Mouse (Mus musculus) embryo, embryonic 9.5 days (tissue): ENCODE data around the gene Cabp4.

Source experiments
- DNase-seq: peaks from one replicate; pipeline ENCODE4 v3.0.0-alpha.2; 2017; ENCODE audit errors: extremely low spot score

Gene Cabp4

GRCm38 (mm10) chr19:4143759-4144268 is at the start of gene Cabp4:
Gene Cabp4, minus strand, starts transcription at chr19:4144033.
- no peak for DNase-seq

DNA sequence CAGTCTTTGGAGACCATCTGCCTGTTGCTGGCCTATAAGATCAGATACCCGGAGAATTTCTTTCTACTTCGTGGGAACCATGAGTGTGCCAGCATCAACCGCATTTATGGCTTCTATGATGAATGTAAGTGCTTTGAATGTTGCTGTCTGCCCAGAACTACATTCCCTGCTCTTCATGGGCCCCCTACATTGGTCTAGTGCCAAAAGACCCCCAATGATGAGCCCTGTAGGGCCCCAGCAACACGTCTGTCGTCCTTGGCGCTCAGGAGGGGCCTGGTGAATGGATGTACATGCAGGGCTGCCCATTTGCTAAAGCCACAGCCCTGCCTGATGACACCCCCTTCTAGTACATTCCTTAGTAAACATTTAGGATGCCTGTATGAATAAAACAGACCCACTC is 49.3 kb upstream of the Cabp4 start:
- no peak for DNase-seq

GRCm38 (mm10) chr19:4192251-4192985 is 48.6 kb upstream of the Cabp4 start:
- DNase-seq, result no peak

DNA sequence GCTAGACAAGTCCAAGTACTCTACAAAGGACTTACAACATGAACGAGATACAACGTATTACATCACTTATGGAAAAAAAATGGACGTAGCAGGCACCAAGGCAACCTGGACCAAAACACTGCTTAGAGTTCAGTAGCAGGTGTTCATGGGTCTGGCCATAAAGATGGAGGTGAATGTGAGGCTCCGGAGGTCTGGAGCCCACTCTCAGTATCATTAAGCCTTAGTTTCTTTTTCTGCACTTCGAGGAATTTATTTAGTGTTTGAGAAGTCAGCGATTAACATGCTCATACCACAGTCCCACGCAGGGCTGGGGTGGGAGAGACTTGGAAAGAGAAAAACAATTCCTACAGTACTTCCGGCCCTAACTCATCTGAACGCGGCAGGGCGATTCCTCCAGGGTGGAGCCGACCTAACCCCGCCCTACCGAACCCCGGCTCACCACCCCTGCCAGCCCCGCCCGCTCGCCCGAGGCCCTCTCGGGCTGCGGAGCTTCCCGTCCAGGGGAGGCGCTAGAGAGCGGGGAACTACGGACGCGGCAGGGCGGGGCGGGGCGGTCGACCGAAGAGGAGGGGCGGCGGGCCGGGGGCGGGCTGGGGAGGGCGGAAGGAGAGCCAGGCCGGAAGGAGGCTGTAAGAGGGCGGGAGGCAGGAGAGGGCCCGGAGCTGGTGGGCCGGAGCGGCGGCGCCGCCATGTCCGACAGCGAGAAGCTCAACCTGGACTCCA is 47.9 kb upstream of the Cabp4 start, which contains the start of gene Ppp1ca:
Gene Ppp1ca (plus strand): TSS at position 538 of the 723 bp plus-strand sequence.
- peak; percentile 98 for DNase-seq

- DNase-seq, result no peak
Measured at GRCm38 (mm10) chr19:4190831-4191334, 47.0 kb upstream of the Cabp4 start, which contains the start of gene Tbc1d10c. Gene Tbc1d10c, minus strand, starts transcription at chr19:4191284.

DNA sequence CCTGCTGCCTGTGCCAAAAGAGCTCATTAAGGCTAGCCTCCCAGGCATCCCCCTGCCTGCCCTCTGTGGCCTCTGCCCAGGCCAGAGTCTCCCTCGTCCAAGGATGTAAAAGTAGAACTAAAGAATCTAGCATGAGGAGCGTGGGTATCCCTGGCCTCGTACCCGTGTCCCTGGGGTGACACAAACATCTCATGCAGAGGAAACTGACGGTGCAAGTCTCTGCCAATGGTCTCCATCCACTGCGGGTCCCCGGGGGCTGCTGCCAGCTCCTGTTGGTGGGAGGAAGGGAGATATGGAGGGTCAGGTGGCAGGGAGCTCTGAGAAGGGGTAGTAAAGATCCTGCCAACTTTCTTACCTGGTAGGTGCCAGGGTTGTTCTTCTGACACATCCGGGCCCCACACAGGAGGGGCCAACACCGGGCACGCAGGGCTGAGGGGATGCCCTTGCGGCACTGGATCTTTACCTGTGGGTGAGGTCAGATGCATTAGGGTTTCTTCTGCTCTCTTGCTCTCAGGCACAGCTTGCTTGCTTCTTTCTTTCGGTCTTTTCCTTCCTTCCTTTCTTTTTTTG is 45.3 kb upstream of the Cabp4 start:
- DNase-seq, result no peak

- no peak for DNase-seq
Measured at GRCm38 (mm10) chr19:4187303-4187702, 43.5 kb upstream of the Cabp4 start.

- DNase-seq, result no peak
Measured at GRCm38 (mm10) chr19:4184976-4185975, 41.4 kb upstream of the Cabp4 start.

- no peak for DNase-seq
Measured at GRCm38 (mm10) chr19:4183689-4184088, 39.9 kb upstream of the Cabp4 start.

DNA sequence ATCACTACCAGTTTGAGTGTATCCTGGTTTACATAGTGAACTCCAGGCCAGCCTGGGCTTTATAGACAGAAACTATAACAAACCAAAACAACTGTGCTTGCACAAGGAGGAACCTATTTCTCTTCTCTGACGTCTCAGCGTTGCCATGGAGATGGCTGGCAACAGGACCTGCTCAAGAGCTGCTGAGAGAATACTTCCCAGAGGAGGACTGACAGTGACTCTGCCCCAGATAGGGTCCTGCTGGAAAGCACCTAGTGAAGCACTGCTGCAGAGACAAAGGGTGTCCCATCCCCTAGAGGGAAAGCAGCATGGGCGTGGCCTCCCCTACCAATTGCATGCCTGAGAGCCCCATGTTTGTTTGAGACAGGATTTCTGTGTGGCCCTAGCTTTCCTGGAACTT is 38.1 kb upstream of the Cabp4 start:
- DNase-seq, result no peak

DNA sequence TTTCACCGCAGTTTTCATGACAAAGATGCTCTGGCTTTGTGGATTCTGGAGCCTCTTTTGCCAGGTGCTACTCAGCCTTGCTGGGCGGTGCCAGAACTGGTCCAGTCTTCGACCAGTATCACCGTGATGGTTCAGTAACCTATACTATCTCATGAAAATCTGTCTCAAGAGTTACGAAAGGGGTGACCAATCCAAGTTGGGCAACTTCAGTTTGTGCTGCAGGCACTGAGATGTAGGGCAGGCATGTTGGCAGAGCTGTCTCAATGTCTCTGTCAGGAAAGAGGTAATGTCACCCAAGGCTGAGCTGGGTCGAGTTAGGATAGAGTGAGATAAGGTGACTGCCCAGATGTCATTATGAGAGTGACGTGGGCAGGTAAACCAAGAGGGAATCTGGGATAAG is 36.6 kb upstream of the Cabp4 start:
- no peak for DNase-seq

DNA sequence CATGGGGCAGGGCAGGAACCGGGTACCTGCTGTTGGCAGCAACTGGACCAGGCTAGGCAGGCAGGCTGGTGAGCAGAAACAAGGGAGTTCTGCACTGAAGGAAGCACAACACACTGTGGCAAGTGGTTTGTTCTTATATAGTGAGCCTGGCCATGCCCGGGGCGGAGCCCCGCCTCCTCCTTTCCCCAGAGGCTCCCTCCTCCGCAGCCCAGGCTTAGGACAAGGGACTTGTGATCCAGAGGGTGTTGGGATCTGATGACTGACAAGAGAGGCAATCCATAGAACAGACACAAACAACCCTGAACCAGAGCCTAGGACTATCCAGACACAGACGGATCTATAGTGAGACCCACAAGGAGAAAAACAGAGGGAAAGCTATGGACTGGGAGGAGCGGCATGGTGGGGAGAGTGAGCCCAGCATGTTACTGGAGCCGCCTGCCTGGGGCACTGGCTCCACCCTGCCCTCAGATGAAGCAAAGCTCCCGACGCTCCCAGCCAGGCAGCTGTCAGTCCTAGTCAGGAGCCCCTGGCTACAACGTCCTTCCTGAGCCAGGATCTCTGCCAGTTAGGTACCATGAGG is 31.6 kb upstream of the Cabp4 start, which contains the start of gene Carns1:
Gene Carns1 (minus strand): TSS at position 112 of the 580 bp plus-strand sequence.
- no peak for DNase-seq

GRCm38 (mm10) chr19:4172925-4173324 is 29.1 kb upstream of the Cabp4 start:
- no peak for DNase-seq

DNA sequence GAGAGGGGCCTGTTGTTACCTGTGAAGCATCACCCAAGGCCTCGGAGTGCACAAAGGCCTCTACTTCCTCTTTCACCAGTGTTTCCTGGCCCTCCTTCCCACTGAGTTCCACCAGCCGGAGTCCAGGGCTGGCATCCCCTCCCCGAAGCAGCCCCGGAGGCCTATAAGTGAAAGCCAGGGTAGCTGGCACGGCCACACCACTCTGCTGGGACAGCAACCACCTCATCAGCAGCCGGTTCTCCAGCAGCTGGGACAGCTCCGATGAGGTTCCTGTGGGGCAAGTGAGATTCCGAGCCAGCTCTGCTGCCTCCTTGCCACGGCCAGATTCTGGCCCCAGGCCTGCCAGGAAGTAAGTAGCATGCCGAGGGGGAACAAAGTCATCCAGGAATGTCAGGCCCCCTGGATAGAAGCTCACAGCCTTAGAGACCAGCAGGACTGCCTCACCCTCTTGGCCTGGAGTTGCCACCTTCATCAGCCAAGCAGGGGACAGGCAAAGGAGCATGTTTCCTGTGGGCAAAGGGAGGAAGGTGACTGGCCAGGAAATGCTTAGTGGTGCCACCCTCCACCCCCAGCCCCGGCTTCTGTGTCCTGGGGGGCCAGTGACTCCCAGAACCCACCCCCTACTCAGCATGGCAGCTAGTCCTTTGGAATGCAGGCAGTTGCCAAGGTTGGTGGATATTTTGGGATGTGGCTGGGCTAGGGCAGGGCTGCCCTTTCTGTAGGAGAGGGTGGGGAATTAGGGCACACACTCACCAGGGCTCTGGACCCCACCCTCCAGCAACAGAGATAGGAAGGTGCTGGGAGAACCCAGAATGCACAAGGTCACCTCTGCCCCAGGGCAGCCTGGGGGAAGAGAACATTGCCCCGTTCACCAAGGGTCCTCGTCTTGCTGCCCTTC is 27.8 kb upstream of the Cabp4 start:
- no peak for DNase-seq

DNA sequence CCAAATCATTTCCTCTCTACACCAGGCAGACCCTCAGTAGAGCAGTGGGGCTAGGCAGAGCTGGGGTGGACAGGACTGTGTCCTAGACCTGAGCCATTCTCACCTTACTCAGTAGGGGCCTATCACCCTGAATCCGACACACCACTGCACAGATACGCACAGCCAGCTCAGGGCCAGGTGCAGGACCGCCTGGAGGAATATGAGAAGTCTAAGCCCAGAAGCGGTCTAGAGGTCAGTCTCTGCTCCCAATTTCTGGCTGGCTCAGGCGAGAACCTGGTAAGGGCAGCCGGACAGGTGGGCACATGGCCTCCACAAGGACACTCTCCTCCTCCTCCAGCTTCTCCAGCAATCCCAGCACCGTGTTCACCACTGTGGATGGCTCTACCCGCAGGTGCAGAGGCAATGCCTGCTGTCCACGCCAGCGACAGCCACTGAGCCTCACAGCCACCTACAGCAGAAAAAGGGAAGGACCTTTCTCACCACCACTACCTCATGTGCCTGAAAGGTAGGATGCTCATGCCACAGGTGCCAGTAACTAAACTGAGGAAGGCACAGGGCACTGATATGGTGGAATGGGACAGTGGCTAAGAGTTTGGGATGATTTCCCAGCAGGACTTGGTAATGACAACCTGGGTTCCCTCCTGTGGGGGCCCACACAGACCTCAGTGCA is 27.0 kb upstream of the Cabp4 start:
- no peak for DNase-seq

DNA sequence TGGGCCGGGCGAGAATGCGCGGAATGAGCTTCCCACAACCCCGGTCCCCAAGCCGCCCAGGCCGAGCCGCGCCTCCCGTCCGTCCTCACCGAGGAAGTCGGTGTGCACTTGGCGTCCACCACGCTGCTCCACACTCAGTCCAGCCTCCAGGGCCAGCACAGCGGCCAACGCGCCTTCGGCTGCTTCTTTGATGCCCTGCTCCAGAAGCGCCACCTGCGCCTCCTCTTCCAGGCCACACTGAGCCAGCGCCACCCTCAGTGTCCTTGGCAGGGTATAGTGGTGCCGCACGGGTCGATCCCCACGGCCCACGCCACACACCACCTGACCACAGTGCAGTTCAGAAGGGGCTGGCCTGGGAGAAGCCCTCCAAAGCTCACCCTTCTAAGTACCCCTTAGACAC is 26.0 kb upstream of the Cabp4 start:
- DNase-seq, result no peak

DNA sequence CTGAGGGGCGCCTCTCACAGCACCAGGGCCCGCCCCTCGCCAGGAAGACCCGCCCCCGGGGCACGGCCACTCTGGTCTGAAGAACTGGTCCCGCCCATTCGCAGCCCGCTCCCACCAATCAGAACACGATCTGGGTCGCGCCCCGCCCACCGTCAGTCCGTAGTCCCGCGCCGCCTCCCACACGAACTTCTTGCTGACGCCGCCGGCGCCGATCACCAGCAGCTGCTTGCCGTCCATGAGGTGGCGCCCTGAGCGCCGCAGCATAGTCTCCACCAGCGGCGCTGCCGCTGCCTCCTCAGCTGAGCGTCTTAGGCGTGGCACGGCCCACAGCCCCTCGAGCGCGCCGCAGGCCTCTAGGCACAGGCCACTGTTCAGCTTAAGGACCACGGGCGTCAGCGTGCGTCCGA is 25.5 kb upstream of the Cabp4 start:
- peak; percentile 99 for DNase-seq

- DNase-seq, result no peak
Measured at GRCm38 (mm10) chr19:4166678-4167476, 23.0 kb upstream of the Cabp4 start.
